Mouse (Mus musculus) telencephalon, adult 2 months (tissue): Measurements from ENCODE around the gene Usp32.
A peak's percentile ranks its signal among the peaks of the same experiment; 100 is the strongest.

Experiments used
- DNase-seq: peaks from one replicate; pipeline ENCODE4 v3.0.0-alpha.2; 2011; ENCODE audit warnings: low read depth, low spot score

The Usp32 gene

GRCm38 (mm10) chr11:85123267-85123992, 16.5 kb downstream of the Usp32 start:
- DNase-seq: no peak

- no peak for DNase-seq
Measured at GRCm38 (mm10) chr11:85122073-85122472, 17.9 kb downstream of the Usp32 start.

- DNase-seq: no peak
Measured at GRCm38 (mm10) chr11:85117160-85117559, 22.8 kb downstream of the Usp32 start.

- DNase-seq: no peak
Measured at GRCm38 (mm10) chr11:85116084-85116844, 23.7 kb downstream of the Usp32 start.

GRCm38 (mm10) chr11:85109957-85110356, 30.0 kb downstream of the Usp32 start:
- no peak for DNase-seq

GRCm38 (mm10) chr11:85107217-85107616, 32.7 kb downstream of the Usp32 start:
- DNase-seq: no peak

GRCm38 (mm10) chr11:85105836-85106235, 34.1 kb downstream of the Usp32 start:
- no peak for DNase-seq

- DNase-seq: no peak
Measured at GRCm38 (mm10) chr11:85103763-85104162, 36.2 kb downstream of the Usp32 start.

GRCm38 (mm10) chr11:85095116-85095515, 44.8 kb downstream of the Usp32 start:
- no peak for DNase-seq

- no peak for DNase-seq
Measured at GRCm38 (mm10) chr11:85086253-85086652, 53.7 kb downstream of the Usp32 start.

- DNase-seq: no peak
Measured at GRCm38 (mm10) chr11:85067871-85068270, 72.1 kb downstream of the Usp32 start.

GRCm38 (mm10) chr11:85058562-85058961, 81.4 kb downstream of the Usp32 start:
- no peak for DNase-seq

GRCm38 (mm10) chr11:85057544-85057943, 82.4 kb downstream of the Usp32 start:
- no peak for DNase-seq

- DNase-seq: no peak
Measured at GRCm38 (mm10) chr11:85056901-85057300, 83.1 kb downstream of the Usp32 start.

GRCm38 (mm10) chr11:85055561-85055960, 84.4 kb downstream of the Usp32 start:
- no peak for DNase-seq

- no peak for DNase-seq
Measured at GRCm38 (mm10) chr11:85039256-85039655, 100.7 kb downstream of the Usp32 start.

- DNase-seq: no peak
Measured at GRCm38 (mm10) chr11:85013121-85013520, 126.8 kb downstream of the Usp32 start.

- DNase-seq: peak; percentile 73
Measured at GRCm38 (mm10) chr11:85003566-85003965, 136.4 kb downstream of the Usp32 start.

- no peak for DNase-seq
Measured at GRCm38 (mm10) chr11:84995241-84995640, 144.7 kb downstream of the Usp32 start.

- DNase-seq: no peak
Measured at GRCm38 (mm10) chr11:84992996-84993395, 147.0 kb downstream of the Usp32 start.

- DNase-seq: peak; percentile 54
Measured at GRCm38 (mm10) chr11:84988341-84988919, 151.5 kb downstream of the Usp32 start.

GRCm38 (mm10) chr11:84985421-84985820, 154.5 kb downstream of the Usp32 start:
- no peak for DNase-seq

- DNase-seq: no peak
Measured at GRCm38 (mm10) chr11:84980697-84981096, 159.3 kb downstream of the Usp32 start.
